Mouse (Mus musculus) heart, embryonic 16.5 days (tissue): ENCODE data around the gene Fate1. TPM values are rescaled to one million over a fixed set of nuclear protein-coding genes. Genes with fewer than 3 reads are reported as not detected.

Experiments
- ATAC-seq: fragments of 200-750 bp; cut with Nextera tagmentation; replicated peaks from 2 replicates; pipeline ENCODE4 v1.8.0; 2017; ENCODE audit warnings: moderate number of reproducible peaks; ENCODE audit not compliant: insufficient read depth, low FRiP score; ENCODE audit errors: extremely low read depth
- H3K27ac ChIP-seq: fragments of 300-500 bp; sonication (generic); 2 replicates; pipeline ENCODE4 v1.5.1; 2014; ENCODE audit warnings: mild to moderate bottlenecking, low read length, control low read depth, moderate library complexity
- H3K27me3 ChIP-seq: fragments of 300-500 bp; sonication (generic); 2 replicates; pipeline ENCODE4 v1.6.1; 2014; ENCODE audit warnings: low read length, mixed read lengths; ENCODE audit not compliant: control insufficient read depth, insufficient read depth
- H3K36me3 ChIP-seq: fragments of 300-500 bp; sonication (generic); 2 replicates; pipeline ENCODE4 v1.6.1; 2014; ENCODE audit not compliant: control insufficient read depth, insufficient read depth
- H3K4me1 ChIP-seq: fragments of 300-500 bp; sonication (generic); 2 replicates; pipeline ENCODE4 v1.6.1; 2014; ENCODE audit warnings: low read length, mixed read lengths; ENCODE audit not compliant: control insufficient read depth, insufficient read depth
- H3K4me2 ChIP-seq: fragments of 300-500 bp; sonication (generic); 2 replicates; pipeline ENCODE4 v1.6.1; 2014; ENCODE audit warnings: low read depth, mild to moderate bottlenecking, control low read depth, low read length
- H3K4me3 ChIP-seq: fragments of 300-500 bp; sonication (generic); 2 replicates; pipeline ENCODE4 v1.5.1; 2014; ENCODE audit warnings: mild to moderate bottlenecking, control low read depth, low read length
- H3K9ac ChIP-seq: fragments of 300-500 bp; sonication (generic); 2 replicates; pipeline ENCODE4 v1.6.1; 2014; ENCODE audit warnings: low read length, control low read depth
- H3K9me3 ChIP-seq: fragments of 300-500 bp; sonication (generic); replicated peaks from 2 replicates; pipeline ENCODE4 v1.6.1; 2016; ENCODE audit warnings: low read length; ENCODE audit not compliant: control insufficient read depth
- WGBS: fragments of 180-500 bp; shearing (Covaris S2); extraction: QIAGEN DNeasy Blood & Tissue Kit; methylation state at CpG from one replicate; pipeline ENCODE4 v1.1.7; 2014; 5-methylcytosine and 5-hydroxymethylcytosine counted together
- polyA plus RNA-seq: library from polyadenylated mRNA; unstranded; fragments of >200 nt; fragmentation: Nextera tagmentation; extraction: Ambion mirVana; gene quantifications from 2 replicates; pipeline ENCODE4 v1.2.1, GENCODE M21; 2015

Gene Fate1
- polyA plus RNA-seq, 1 experiment from 2014 or later: not detected

DNA sequence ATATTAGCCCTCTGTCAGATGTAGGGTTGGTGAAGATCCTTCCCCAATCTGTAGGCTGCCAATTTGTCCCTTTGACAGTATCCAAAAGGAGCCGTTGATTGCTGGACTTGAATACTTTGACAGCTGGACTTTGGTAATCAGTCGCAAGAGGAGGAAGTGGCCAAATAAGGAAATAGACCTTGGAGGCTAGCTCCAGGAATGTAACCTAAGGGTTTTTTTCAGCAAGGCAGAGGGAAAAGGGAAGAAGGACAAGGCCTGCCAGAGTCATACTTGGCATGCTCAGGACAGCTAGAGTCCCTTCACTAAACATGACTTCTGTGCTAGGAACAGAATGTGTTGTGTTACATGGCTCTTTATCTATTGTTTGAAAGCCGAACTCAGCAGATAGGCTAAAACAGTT lies 7.7 kb downstream of the Fate1 start:
- no peak for ATAC-seq
- H3K36me3 ChIP-seq: no peaks in the 10 kb centered on the region
- H3K4me3 ChIP-seq: no peak overlapping the region
- 29% methylated on average over 3 of the region's 3 CpGs for WGBS
- H3K4me2 ChIP-seq: no peak overlapping the region
- no peaks in the 10 kb centered on the region for H3K27me3 ChIP-seq
- H3K9me3 ChIP-seq: no peaks in the 10 kb centered on the region
- H3K27ac ChIP-seq: peak overlapping the region; percentile 57; the same call in 1 of the 2 replicates
- H3K4me1 ChIP-seq: no peaks in the 10 kb centered on the region
- no peak overlapping the region for H3K9ac ChIP-seq

DNA sequence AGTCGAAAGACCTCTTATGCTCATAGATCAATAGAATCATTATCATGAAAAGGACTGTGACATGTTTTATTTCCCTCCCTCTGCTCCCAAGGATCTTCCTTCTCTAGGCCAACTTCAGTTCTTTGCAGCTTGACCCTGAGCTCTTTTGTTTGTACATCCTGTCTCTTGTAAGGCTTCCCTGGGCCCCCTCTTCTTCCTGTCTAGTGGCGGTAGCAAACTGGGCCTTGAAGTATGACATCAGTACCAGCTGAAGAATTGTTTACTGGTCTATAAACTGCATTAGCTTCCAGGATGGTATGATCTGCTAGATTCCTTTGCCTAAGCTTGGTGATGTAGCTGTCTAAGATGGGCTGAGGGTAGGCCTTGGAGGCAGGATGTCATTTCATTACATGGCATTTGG lies 8.5 kb downstream of the Fate1 start:
- Histone ChIP-seq H3K9ac (no peak overlapping the region), H3K4me3 (no peak overlapping the region), H3K27me3 (no peaks in the 10 kb centered on the region), H3K9me3 (no peaks in the 10 kb centered on the region), H3K4me2 (no peak overlapping the region), H3K27ac (peak overlapping the region; percentile 46; the same call in 1 of the 2 replicates), H3K4me1 (no peaks in the 10 kb centered on the region), H3K36me3 (no peaks in the 10 kb centered on the region)
- WGBS: 66% methylated on average over 2 of the region's 2 CpGs
- ATAC-seq: no peak

DNA sequence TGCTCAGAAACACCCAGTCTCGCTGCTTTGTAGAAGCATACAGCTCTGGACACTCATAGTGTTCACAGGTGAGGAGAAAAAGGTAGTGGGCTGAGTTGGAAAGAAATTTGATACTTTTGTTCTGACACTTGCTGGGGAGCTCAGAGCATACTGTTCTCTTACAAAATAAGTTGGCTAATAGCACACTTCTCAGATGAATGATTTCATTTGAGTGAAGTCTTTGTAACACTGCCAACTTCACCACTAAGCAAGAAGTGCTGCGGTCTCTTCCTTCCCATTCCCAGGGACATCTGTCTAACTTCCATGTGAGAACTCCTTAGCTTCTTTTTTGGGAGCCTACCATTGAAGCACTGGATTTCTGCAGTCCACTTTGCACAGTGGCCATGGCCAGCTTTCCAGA lies 10.4 kb downstream of the Fate1 start:
- H3K4me1 ChIP-seq: no peaks in the 10 kb centered on the region
- no peaks in the 10 kb centered on the region for H3K9me3 ChIP-seq
- H3K9ac ChIP-seq: no peak overlapping the region
- no peak overlapping the region for H3K4me3 ChIP-seq
- no peak for ATAC-seq
- H3K27me3 ChIP-seq: no peaks in the 10 kb centered on the region
- no peaks in the 10 kb centered on the region for H3K36me3 ChIP-seq
- H3K27ac ChIP-seq: no peak overlapping the region
- H3K4me2 ChIP-seq: no peak overlapping the region
- 55% methylated on average over 2 of the region's 2 CpGs for WGBS

DNA sequence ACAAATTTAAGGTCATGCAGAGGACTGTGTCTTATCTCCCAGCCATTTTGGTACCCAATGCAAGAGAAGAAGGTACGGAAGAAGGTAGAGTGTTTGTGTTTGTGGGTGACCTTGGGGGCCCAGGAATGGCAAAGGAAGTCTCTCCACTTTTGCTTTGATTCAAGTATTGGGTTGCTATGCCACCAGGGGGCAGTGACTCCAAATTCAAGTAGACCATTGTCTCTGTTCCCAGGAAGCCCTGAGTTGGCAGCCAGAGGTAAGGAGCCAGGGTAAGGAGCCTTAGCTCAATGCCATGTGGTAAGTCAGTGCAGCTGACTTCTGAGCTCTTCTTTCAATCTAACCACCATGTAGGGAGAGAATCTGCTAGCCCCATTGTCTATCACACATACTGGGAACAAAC lies 11.0 kb downstream of the Fate1 start:
- Histone ChIP-seq H3K9me3 (no peaks in the 10 kb centered on the region), H3K36me3 (no peaks in the 10 kb centered on the region), H3K4me3 (no peak overlapping the region), H3K27ac (no peak overlapping the region; the same call in 1 of the 2 replicates), H3K9ac (no peak overlapping the region), H3K27me3 (no peaks in the 10 kb centered on the region), H3K4me1 (no peaks in the 10 kb centered on the region), H3K4me2 (no peak overlapping the region)
- no peak for ATAC-seq
- WGBS: 63% methylated on average over 1 of the region's 1 CpGs

DNA sequence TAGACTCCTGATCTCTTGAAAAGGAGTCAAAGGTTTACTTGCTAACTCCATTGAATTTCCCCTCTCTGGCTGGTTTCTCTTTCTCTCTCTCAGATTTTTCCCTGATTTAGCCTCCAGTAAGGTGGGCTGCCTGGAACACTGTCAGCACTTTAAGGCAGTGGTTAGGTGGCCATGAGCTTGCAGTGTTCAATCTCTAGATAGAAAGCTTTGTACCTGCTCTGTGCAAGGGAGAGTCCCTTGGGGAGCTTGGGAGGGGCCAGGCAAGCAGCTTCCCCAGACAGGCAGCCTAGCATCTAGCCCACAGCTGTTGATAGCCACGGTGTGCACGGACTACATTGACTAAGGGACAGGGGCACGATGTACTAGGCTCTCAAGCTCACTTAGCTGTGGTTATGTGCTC lies 18.8 kb downstream of the Fate1 start, which contains the start of gene Cnga2:
TSS of gene Cnga2 (plus strand) at position 301 of the 400 bp plus-strand sequence.
- WGBS: 78% methylated on average over 3 of the region's 3 CpGs
- no peak for ATAC-seq
- no peak within 1 kb of the TSS for H3K27ac ChIP-seq

DNA sequence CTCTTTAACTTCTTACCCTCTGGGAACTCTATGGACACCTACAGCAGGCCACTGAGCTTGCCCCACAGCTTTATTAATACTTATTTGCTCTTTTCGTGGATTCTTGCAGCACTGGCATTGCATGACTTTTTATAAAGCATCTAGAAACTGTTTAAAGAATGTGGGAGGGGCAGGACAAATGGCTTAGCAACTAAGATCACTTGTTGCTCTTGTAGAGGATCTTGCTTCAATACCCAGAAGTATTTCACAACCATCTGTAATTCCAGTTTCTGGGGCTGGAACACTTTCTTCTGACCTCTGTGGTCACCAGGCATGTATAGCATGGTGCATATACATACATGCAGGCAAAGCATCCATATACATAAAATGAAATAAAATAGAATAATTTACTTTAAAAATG lies 23.2 kb downstream of the Fate1 start:
- no peaks in the 10 kb centered on the region for H3K9me3 ChIP-seq
- 54% methylated on average over 1 of the region's 1 CpGs for WGBS
- H3K4me2 ChIP-seq: no peak overlapping the region
- H3K9ac ChIP-seq: no peak overlapping the region
- no peaks in the 10 kb centered on the region for H3K36me3 ChIP-seq
- H3K27me3 ChIP-seq: no peaks in the 10 kb centered on the region
- H3K4me3 ChIP-seq: no peak overlapping the region
- no peak overlapping the region for H3K27ac ChIP-seq
- no peak for ATAC-seq
- no peaks in the 10 kb centered on the region for H3K4me1 ChIP-seq

More for the DNA sequence above, 18.8 kb downstream of the Fate1 start, which contains the start of gene Cnga2:
- Histone ChIP-seq H3K9me3 (no peaks in the 10 kb centered on the region), H3K36me3 (no peaks in the 10 kb centered on the region), H3K4me3 (no peak within 1 kb of the TSS), H3K9ac (no peak within 1 kb of the TSS), H3K4me2 (no peak within 1 kb of the TSS), H3K4me1 (no peaks in the 10 kb centered on the region), H3K27me3 (no peaks in the 10 kb centered on the region)

DNA sequence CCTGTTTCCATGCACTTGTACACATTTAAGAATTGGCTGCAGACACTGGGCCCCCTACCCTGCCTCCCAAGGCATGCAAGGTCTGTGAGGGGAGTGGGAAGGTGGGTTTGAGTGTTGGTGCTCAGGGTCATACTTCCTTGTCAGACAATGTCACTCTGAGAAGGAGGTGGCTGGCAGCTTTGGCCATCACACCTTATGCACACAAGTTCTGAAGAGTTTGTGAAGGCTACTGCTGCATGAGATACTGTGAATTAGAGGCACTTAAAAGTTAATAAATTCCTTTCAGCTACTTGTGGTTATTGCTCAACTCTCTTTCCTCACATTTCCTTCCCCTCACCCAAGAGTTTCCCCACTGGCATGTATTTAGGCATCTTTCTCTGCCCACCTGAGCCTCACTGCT lies 37.1 kb downstream of the Fate1 start:
- Histone ChIP-seq H3K4me1 (0 out of 2 replicates have a peak, but pooled peaks cover 2% of the 10 kb centered on the region), H3K27me3 (no peaks in the 10 kb centered on the region), H3K4me2 (no peak overlapping the region), H3K4me3 (no peak overlapping the region), H3K9me3 (no peaks in the 10 kb centered on the region), H3K27ac (no peak overlapping the region), H3K9ac (no peak overlapping the region), H3K36me3 (no peaks in the 10 kb centered on the region)
- no peak for ATAC-seq

DNA sequence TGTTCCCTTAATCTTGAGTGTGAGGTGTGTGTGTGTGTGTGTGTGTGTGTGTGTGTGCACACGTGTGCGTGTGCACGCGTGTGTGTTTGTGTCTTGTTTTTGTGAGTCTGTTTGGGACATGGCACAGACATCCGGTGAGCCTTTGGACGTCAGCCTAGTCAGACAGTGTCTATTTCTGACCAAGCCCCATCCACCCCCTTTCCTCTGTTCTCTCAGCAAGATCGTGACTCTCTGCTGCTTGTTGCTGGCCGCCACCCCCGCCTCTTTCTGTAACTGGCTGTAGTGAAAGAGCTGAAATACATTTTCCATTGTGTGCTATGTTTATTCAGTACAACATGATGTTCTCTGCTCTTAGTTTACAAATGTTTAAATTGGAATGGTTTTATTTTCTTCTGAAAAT lies 39.5 kb downstream of the Fate1 start:
- Histone ChIP-seq H3K27ac (peak overlapping the region; percentile 52), H3K4me2 (no peak overlapping the region)

DNA sequence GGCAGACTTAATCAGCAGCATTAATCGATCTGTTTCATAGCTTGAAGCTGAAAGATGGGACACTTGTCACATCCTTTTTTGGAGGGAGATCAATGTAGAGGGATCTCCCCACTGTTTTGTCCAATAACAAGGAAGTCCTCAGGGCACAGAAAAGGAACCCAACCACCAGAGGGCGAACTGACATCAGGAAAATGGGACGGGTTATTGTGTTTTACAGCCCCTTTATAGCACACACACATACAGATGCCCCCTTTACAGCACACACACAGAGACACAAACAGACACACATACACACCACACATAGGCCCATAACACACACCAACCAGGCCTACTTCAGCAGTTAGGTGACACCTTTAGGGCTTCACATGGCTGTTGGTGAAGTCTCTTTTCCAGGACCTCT lies 40.0 kb downstream of the Fate1 start:
- peak overlapping the region; percentile 52; the same call in 1 of the 2 replicates for H3K27ac ChIP-seq
- 21% methylated on average over 3 of the region's 3 CpGs for WGBS
- H3K36me3 ChIP-seq: no peaks in the 10 kb centered on the region
- no peak overlapping the region for H3K4me3 ChIP-seq
- no peaks in the 10 kb centered on the region for H3K27me3 ChIP-seq
- 0 out of 2 replicates have a peak, but pooled peaks cover 2% of the 10 kb centered on the region for H3K4me1 ChIP-seq
- ATAC-seq: no peak
- H3K9ac ChIP-seq: no peak overlapping the region
- no peaks in the 10 kb centered on the region for H3K9me3 ChIP-seq
- H3K4me2 ChIP-seq: no peak overlapping the region

More for the DNA sequence above, 39.5 kb downstream of the Fate1 start:
- Histone ChIP-seq H3K4me1 (0 out of 2 replicates have a peak, but pooled peaks cover 2% of the 10 kb centered on the region), H3K4me3 (no peak overlapping the region), H3K36me3 (no peaks in the 10 kb centered on the region), H3K27me3 (no peaks in the 10 kb centered on the region), H3K9me3 (no peaks in the 10 kb centered on the region), H3K9ac (no peak overlapping the region)
- ATAC-seq: peak; percentile 76; the same call in 1 of the 2 replicates
- 47% methylated on average over 9 of the region's 9 CpGs for WGBS
